Mouse (Mus musculus): ENCODE results near the gene Chst12. TPM values are rescaled to one million over a fixed set of nuclear protein-coding genes. Genes with fewer than 3 reads are reported as not detected.
A peak's percentile ranks its signal among the peaks of the same experiment; 100 is the strongest.

The Chst12 gene
- polyA plus RNA-seq, 1 experiment from 2014 or later = 10.8 TPM

DNA sequence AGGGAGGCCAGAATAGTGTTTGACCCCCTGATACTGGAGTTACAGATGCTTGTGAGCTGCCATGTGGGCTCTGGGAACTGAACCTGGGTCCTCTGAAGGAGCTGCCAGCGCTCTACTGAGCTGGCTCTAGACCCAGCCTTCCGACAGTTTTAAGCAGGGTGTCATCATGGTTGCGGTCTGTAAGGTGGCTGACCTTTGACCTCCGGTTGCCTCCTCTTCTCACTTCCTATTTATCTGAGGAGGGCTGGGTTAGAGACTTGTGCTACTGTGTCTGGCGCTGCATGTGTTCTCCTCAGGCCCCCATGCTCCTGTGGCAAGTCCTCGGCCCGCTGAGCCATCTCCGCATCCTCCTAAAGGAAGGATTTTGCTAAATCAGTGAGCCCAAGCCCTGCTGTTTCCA is 8.6 kb downstream of the Chst12 start:
- H3K4me1 ChIP-seq (replicated peaks; ENCODE audit: control insufficient read depth, insufficient read depth, low read length) = no peaks in the 10 kb centered on the region; the same call in 1 of the 2 replicates
- no peak overlapping the region for H3K4me3 ChIP-seq (ENCODE audit: low read depth, low read length)
- H3K27me3 ChIP-seq (ENCODE audit: control insufficient read depth, insufficient read depth, low read length) = no peaks in the 10 kb centered on the region
- no peak overlapping the region for H3K27ac ChIP-seq (ENCODE audit: low read depth, low read length)
- DNase-seq (ENCODE audit: low spot score) = no peak
- no peak for ATAC-seq (ENCODE audit: low FRiP score)
- WGBS = 77% methylated on average over 8 of the region's 8 CpGs
- H3K4me2 ChIP-seq (replicated peaks; ENCODE audit: low read depth, low read length) = no peak overlapping the region
- no peaks in the 10 kb centered on the region for H3K36me3 ChIP-seq (ENCODE audit: control insufficient read depth, insufficient read depth, low read length)
- H3K9ac ChIP-seq (ENCODE audit: low read depth, low read length) = no peak overlapping the region
- no peaks in the 10 kb centered on the region for H3K9me3 ChIP-seq (ENCODE audit: control insufficient read depth, low read length)

DNA sequence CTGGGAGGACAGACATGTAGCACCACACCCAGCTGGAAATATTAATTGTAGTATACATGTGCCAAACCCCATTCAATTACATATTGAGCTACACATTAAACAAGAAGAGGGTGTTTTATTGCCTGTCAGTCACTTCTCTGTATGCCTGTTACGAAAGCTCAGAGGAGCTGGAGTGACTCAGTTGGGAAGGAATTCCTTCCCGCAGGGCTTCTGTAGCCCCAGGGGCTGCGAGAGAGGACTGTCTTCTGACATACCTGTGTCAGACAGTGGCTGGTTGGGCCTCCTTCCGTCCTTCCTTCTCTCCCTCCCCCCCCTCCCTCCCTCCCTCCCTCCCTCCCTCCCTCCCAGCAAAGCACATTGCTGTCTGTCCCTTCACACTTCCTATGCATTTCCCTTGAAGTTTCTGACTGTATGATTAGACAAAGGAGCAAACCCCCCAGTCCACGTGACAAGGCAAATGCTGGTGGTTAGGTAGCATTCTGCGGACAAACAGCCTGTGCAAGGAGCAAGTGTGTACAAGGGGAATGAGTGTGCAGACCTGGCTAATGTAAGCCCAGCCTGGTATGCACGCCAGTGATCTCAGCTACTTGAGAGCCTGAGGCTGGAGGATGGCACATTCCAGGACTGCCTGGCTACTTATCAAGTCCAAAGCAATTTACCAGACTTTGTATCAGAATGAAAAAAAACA is 9.6 kb downstream of the Chst12 start:
- 55% methylated on average over 7 of the region's 7 CpGs for WGBS
- Histone ChIP-seq H3K9me3 (ENCODE audit: control insufficient read depth, low read length) (no peaks in the 10 kb centered on the region), H3K27me3 (ENCODE audit: control insufficient read depth, insufficient read depth, low read length) (no peaks in the 10 kb centered on the region), H3K36me3 (ENCODE audit: control insufficient read depth, insufficient read depth, low read length) (no peaks in the 10 kb centered on the region), H3K4me3 (ENCODE audit: low read depth, low read length) (no peak overlapping the region), H3K9ac (ENCODE audit: low read depth, low read length) (no peak overlapping the region), H3K4me2 (replicated peaks; ENCODE audit: low read depth, low read length) (no peak overlapping the region), H3K4me1 (replicated peaks; ENCODE audit: control insufficient read depth, insufficient read depth, low read length) (no peaks in the 10 kb centered on the region), H3K27ac (ENCODE audit: low read depth, low read length) (no peak overlapping the region)
- DNase-seq (ENCODE audit: low spot score) (no peak), ATAC-seq (ENCODE audit: low FRiP score) (no peak)

DNA sequence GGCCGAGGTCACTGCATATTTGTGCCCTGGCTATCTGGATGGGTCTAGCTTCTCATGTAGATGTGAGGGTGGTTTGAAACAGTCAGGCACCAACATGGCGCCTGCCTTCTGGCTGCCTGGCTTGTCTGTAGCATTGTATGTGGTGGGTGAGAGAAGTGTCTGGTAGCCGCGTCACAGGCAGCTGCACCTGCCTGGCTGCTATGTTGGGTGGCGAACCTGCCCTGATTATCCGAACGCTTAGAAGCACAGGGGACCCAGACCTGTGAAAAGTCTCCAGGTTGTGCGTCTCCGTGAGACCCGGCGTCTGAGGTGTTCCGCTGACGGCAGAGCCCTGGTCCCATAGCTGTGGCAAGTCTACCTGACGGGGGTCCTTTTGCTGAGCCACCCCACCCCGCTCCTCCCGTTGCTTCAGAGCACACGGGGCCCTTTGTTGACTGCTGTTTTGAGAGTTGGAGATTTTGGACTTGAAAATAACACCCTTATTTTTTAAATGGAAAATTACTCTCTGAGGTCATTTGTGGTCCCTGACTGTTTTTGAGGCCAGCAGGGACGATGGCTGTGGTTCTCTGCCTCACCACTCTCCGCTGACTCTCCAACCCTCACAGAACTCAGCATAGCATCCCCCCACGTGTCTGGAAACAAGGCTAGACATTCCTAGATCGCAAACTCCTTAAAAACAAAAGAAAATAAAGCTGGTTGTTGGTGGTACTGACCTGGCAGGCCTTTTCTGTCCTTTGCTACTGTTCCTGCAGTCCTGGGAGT is 12.0 kb downstream of the Chst12 start:
- Histone ChIP-seq H3K4me2 (replicated peaks; ENCODE audit: low read depth, low read length) (no peak overlapping the region), H3K27me3 (ENCODE audit: control insufficient read depth, insufficient read depth, low read length) (no peaks in the 10 kb centered on the region), H3K4me1 (replicated peaks; ENCODE audit: control insufficient read depth, insufficient read depth, low read length) (no peaks in the 10 kb centered on the region), H3K4me3 (ENCODE audit: low read depth, low read length) (no peak overlapping the region), H3K9ac (ENCODE audit: low read depth, low read length) (no peak overlapping the region), H3K36me3 (ENCODE audit: control insufficient read depth, insufficient read depth, low read length) (no peaks in the 10 kb centered on the region), H3K27ac (ENCODE audit: low read depth, low read length) (no peak overlapping the region), H3K9me3 (ENCODE audit: control insufficient read depth, low read length) (no peaks in the 10 kb centered on the region)
- 91% methylated on average over 21 of the region's 21 CpGs for WGBS
- DNase-seq (ENCODE audit: low spot score) (no peak), ATAC-seq (ENCODE audit: low FRiP score) (no peak)

DNA sequence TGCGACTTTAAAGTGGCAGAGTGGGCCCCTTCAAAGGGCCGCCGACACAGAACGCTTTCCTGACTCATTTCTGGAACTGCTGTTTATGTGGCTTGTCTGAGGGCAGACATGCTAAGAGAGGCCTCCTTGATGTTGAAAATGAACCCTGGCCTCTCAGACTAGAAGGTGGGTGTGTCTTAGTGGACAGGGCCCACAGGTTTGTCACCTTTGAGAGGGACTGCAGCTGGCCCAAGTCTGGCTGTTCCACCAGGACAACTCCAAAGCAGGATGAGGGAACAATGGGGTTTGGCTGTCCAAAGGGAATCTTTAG is 12.5 kb downstream of the Chst12 start:
- H3K27ac ChIP-seq (ENCODE audit: low read depth, low read length) = no peak overlapping the region
- 90% methylated on average over 4 of the region's 4 CpGs for WGBS

DNA sequence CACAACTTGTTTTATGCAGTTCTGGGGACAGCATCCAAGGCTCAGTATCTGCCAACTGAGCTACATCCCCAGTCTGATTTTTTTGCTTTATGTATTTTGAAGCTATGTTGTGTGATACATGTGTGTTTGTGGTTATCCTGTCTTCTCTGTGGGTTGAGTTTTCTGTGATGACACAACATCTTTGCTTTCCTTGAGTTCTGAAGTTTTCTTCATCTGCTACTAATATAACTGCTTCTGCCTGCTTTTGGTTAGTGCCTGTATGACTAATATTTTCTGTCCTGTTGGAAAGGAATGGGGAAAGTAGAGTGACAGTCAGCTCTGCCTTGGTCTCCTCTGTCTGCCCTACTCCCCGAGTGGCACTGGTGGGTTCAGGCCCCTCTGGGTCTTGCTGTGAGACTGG is 15.8 kb downstream of the Chst12 start:
- Histone ChIP-seq H3K27me3 (ENCODE audit: control insufficient read depth, insufficient read depth, low read length) (no peaks in the 10 kb centered on the region), H3K9ac (ENCODE audit: low read depth, low read length) (no peak overlapping the region), H3K4me1 (replicated peaks; ENCODE audit: control insufficient read depth, insufficient read depth, low read length) (no peaks in the 10 kb centered on the region), H3K4me2 (replicated peaks; ENCODE audit: low read depth, low read length) (no peak overlapping the region), H3K4me3 (ENCODE audit: low read depth, low read length) (no peak overlapping the region), H3K27ac (ENCODE audit: low read depth, low read length) (no peak overlapping the region), H3K36me3 (ENCODE audit: control insufficient read depth, insufficient read depth, low read length) (peaks cover 6% of the 10 kb centered on the region; the same call in 1 of the 2 replicates), H3K9me3 (ENCODE audit: control insufficient read depth, low read length) (no peaks in the 10 kb centered on the region)
- ATAC-seq (ENCODE audit: low FRiP score) (no peak), DNase-seq (ENCODE audit: low spot score) (no peak)
- 72% methylated on average over 1 of the region's 1 CpGs for WGBS

More for the DNA sequence above, 12.5 kb downstream of the Chst12 start:
- no peak overlapping the region for H3K9ac ChIP-seq (ENCODE audit: low read depth, low read length)
- H3K27me3 ChIP-seq (ENCODE audit: control insufficient read depth, insufficient read depth, low read length) = no peaks in the 10 kb centered on the region
- H3K4me3 ChIP-seq (ENCODE audit: low read depth, low read length) = no peak overlapping the region
- H3K36me3 ChIP-seq (ENCODE audit: control insufficient read depth, insufficient read depth, low read length) = no peaks in the 10 kb centered on the region
- no peak overlapping the region for H3K4me2 ChIP-seq (replicated peaks; ENCODE audit: low read depth, low read length)
- DNase-seq (ENCODE audit: low spot score) (no peak), ATAC-seq (ENCODE audit: low FRiP score) (no peak)
- H3K4me1 ChIP-seq (replicated peaks; ENCODE audit: control insufficient read depth, insufficient read depth, low read length) = no peaks in the 10 kb centered on the region
- H3K9me3 ChIP-seq (ENCODE audit: control insufficient read depth, low read length) = no peaks in the 10 kb centered on the region

DNA sequence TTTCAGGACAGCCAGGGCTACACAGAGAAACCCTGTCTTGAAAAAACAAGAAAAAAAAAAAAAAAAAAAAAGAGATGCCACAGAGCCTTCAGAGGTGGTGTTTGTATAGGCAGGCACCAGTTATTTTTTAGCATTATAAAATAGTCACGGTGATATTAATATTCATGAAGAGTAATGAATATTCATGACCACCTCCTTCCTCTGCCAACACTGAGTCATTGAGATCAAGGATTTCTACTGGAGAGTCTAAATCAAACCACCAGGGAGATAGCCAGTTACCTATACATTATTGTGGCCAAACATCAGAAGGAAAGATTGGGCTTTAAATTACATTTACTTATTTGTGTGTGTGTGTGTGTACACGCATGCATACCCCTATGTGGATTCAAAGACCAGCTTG is 21.4 kb downstream of the Chst12 start:
- DNase-seq (ENCODE audit: low spot score) (no peak), ATAC-seq (ENCODE audit: low FRiP score) (no peak)
- H3K9me3 ChIP-seq (ENCODE audit: control insufficient read depth, low read length) = no peaks in the 10 kb centered on the region
- H3K9ac ChIP-seq (ENCODE audit: low read depth, low read length) = no peak overlapping the region
- H3K4me2 ChIP-seq (replicated peaks; ENCODE audit: low read depth, low read length) = no peak overlapping the region
- WGBS = 82% methylated on average over 2 of the region's 2 CpGs
- peaks cover 6% of the 10 kb centered on the region; the same call in 1 of the 2 replicates for H3K36me3 ChIP-seq (ENCODE audit: control insufficient read depth, insufficient read depth, low read length)
- H3K27me3 ChIP-seq (ENCODE audit: control insufficient read depth, insufficient read depth, low read length) = no peaks in the 10 kb centered on the region
- no peak overlapping the region for H3K27ac ChIP-seq (ENCODE audit: low read depth, low read length)
- no peak overlapping the region for H3K4me3 ChIP-seq (ENCODE audit: low read depth, low read length)
- no peaks in the 10 kb centered on the region for H3K4me1 ChIP-seq (replicated peaks; ENCODE audit: control insufficient read depth, insufficient read depth, low read length)

DNA sequence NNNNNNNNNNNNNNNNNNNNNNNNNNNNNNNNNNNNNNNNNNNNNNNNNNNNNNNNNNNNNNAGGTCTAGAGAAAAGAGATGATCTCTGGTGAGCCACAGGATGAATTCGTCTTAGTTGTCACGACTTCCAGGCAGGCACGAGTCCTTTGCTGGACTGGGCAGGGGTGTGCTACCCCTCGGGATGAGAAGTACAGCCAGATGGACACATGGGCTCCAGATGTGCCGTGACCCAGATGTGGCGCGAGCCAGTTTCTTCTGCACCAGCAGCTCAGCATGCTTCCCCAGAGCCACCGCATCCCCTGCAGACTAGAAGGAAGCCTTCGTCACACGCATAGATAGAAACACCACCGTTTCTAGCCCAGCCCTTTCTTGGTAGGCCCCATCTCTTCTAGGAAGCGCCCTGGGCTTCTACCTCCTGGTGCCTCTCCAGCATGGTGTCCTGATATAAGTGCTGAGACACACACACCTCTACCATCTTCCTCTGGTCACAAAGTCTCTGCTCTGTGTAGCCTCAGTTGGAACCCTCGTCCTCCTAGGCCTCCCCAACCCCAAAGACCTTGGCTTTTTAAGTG is 32.8 kb downstream of the Chst12 start:
- Histone ChIP-seq H3K27me3 (ENCODE audit: control insufficient read depth, insufficient read depth, low read length) (no peaks in the 10 kb centered on the region), H3K9ac (ENCODE audit: low read depth, low read length) (no peak overlapping the region), H3K27ac (ENCODE audit: low read depth, low read length) (no peak overlapping the region), H3K36me3 (ENCODE audit: control insufficient read depth, insufficient read depth, low read length) (no peaks in the 10 kb centered on the region), H3K4me1 (replicated peaks; ENCODE audit: control insufficient read depth, insufficient read depth, low read length) (no peaks in the 10 kb centered on the region), H3K9me3 (ENCODE audit: control insufficient read depth, low read length) (no peaks in the 10 kb centered on the region), H3K4me2 (replicated peaks; ENCODE audit: low read depth, low read length) (no peak overlapping the region), H3K4me3 (ENCODE audit: low read depth, low read length) (no peak overlapping the region)
- no peak for DNase-seq (ENCODE audit: low spot score)
- WGBS = 63% methylated on average over 13 of the region's 13 CpGs
- ATAC-seq (ENCODE audit: low FRiP score) = no peak

DNA sequence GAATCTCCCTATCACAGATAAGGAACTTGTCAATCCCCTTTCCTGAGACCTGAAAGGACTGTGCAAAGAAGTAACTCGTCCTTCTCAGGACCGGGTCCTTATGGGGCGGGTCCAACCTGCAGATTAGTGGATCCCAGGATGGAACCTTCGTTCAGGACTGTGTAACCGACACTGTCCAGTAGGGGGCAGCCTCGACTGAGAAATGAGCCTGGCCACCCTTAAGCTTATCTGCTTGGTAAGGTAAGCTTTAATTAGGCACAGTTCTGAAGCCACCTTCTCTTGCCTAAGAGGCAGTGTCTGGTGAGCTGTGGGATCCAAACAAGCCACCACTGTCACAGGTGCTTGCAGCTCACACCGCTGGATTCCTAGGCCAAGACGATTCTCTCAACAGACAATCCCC is 34.8 kb downstream of the Chst12 start:
- ATAC-seq (ENCODE audit: low FRiP score) = no peak
- H3K27me3 ChIP-seq (ENCODE audit: control insufficient read depth, insufficient read depth, low read length) = no peaks in the 10 kb centered on the region
- H3K4me2 ChIP-seq (replicated peaks; ENCODE audit: low read depth, low read length) = no peak overlapping the region
- no peak overlapping the region for H3K9ac ChIP-seq (ENCODE audit: low read depth, low read length)
- no peaks in the 10 kb centered on the region for H3K36me3 ChIP-seq (ENCODE audit: control insufficient read depth, insufficient read depth, low read length)
- H3K9me3 ChIP-seq (ENCODE audit: control insufficient read depth, low read length) = no peaks in the 10 kb centered on the region
- no peak overlapping the region for H3K27ac ChIP-seq (ENCODE audit: low read depth, low read length)
- H3K4me3 ChIP-seq (ENCODE audit: low read depth, low read length) = no peak overlapping the region
- 19% methylated on average over 8 of the region's 8 CpGs for WGBS
- DNase-seq (ENCODE audit: low spot score) = peak; percentile 90
- no peaks in the 10 kb centered on the region for H3K4me1 ChIP-seq (replicated peaks; ENCODE audit: control insufficient read depth, insufficient read depth, low read length)
